Mouse (Mus musculus): Measurements from ENCODE around the gene Sdk2. TPM values are rescaled to one million over a fixed set of nuclear protein-coding genes. Genes with fewer than 3 reads are reported as not detected.
A peak's percentile ranks its signal among the peaks of the same experiment; 100 is the strongest.

Sdk2 gene
- polyA plus RNA-seq, 1 experiment from 2014 or later, result 4.2 TPM

- no peaks in the 10 kb centered on the region; the same call in 1 of the 2 replicates for H3K4me1 ChIP-seq (ENCODE audit: control insufficient read depth, insufficient read depth, low read length)
- no peak overlapping the region for H3K4me3 ChIP-seq (ENCODE audit: low read length)
- H3K9me3 ChIP-seq (ENCODE audit: control insufficient read depth, low read length), result no peaks in the 10 kb centered on the region
- H3K27me3 ChIP-seq (ENCODE audit: control insufficient read depth, insufficient read depth, low read length), result no peaks in the 10 kb centered on the region
- no peak overlapping the region for H3K9ac ChIP-seq (ENCODE audit: low read depth, low read length)
- H3K36me3 ChIP-seq (ENCODE audit: control insufficient read depth, insufficient read depth, low read length), result no peaks in the 10 kb centered on the region
- 89% methylated on average over 8 of the region's 8 CpGs for WGBS
- no peak overlapping the region for H3K27ac ChIP-seq (ENCODE audit: low read depth, low read length)
- ATAC-seq (ENCODE audit: low FRiP score, low TSS enrichment), result no peak
- no peak overlapping the region for H3K4me2 ChIP-seq (replicated peaks; ENCODE audit: low read depth, low read length)
Measured at GRCm38 (mm10) chr11:113991886-113992285, 75.0 kb downstream of the Sdk2 start.

GRCm38 (mm10) chr11:113990466-113990865, 76.4 kb downstream of the Sdk2 start:
- H3K9ac ChIP-seq (ENCODE audit: low read depth, low read length), result no peak overlapping the region
- no peaks in the 10 kb centered on the region for H3K9me3 ChIP-seq (ENCODE audit: control insufficient read depth, low read length)
- peak overlapping the region; percentile 30 for H3K4me2 ChIP-seq (replicated peaks; ENCODE audit: low read depth, low read length)
- no peak overlapping the region for H3K27ac ChIP-seq (ENCODE audit: low read depth, low read length)
- peaks cover 7% of the 10 kb centered on the region; the same call in 1 of the 2 replicates for H3K4me1 ChIP-seq (ENCODE audit: control insufficient read depth, insufficient read depth, low read length)
- WGBS, result 3% methylated on average over 6 of the region's 6 CpGs
- H3K27me3 ChIP-seq (ENCODE audit: control insufficient read depth, insufficient read depth, low read length), result no peaks in the 10 kb centered on the region
- peak; percentile 84 for ATAC-seq (ENCODE audit: low FRiP score, low TSS enrichment)
- no peaks in the 10 kb centered on the region for H3K36me3 ChIP-seq (ENCODE audit: control insufficient read depth, insufficient read depth, low read length)
- peak overlapping the region; percentile 25; the same call in 1 of the 2 replicates for H3K4me3 ChIP-seq (ENCODE audit: low read length)

- 0 out of 2 replicates have a peak overlapping the region, but pooled peaks have one; percentile 30 for H3K4me2 ChIP-seq (replicated peaks; ENCODE audit: low read depth, low read length)
- H3K4me3 ChIP-seq (ENCODE audit: low read length), result peak overlapping the region; percentile 25; the same call in 1 of the 2 replicates
- no peaks in the 10 kb centered on the region for H3K36me3 ChIP-seq (ENCODE audit: control insufficient read depth, insufficient read depth, low read length)
- H3K27ac ChIP-seq (ENCODE audit: low read depth, low read length), result no peak overlapping the region
- H3K27me3 ChIP-seq (ENCODE audit: control insufficient read depth, insufficient read depth, low read length), result no peaks in the 10 kb centered on the region
- peaks cover 7% of the 10 kb centered on the region; the same call in 1 of the 2 replicates for H3K4me1 ChIP-seq (ENCODE audit: control insufficient read depth, insufficient read depth, low read length)
- no peaks in the 10 kb centered on the region for H3K9me3 ChIP-seq (ENCODE audit: control insufficient read depth, low read length)
- peak; percentile 16; the same call in 1 of the 2 replicates for ATAC-seq (ENCODE audit: low FRiP score, low TSS enrichment)
- 41% methylated on average over 4 of the region's 4 CpGs for WGBS
- no peak overlapping the region for H3K9ac ChIP-seq (ENCODE audit: low read depth, low read length)
Measured at GRCm38 (mm10) chr11:113990065-113990464, 76.8 kb downstream of the Sdk2 start.

GRCm38 (mm10) chr11:113985826-113986416, 80.9 kb downstream of the Sdk2 start:
- WGBS, result 14% methylated on average over 5 of the region's 5 CpGs
- H3K4me1 ChIP-seq (ENCODE audit: control insufficient read depth, insufficient read depth, low read length), result peaks cover 10% of the 10 kb centered on the region; the same call in 1 of the 2 replicates
- no peak overlapping the region for H3K4me2 ChIP-seq (replicated peaks; ENCODE audit: low read depth, low read length)

GRCm38 (mm10) chr11:113981732-113982503, 84.9 kb downstream of the Sdk2 start:
- H3K27ac ChIP-seq (ENCODE audit: low read depth, low read length), result no peak overlapping the region
- ATAC-seq (ENCODE audit: low FRiP score, low TSS enrichment), result no peak

More at GRCm38 (mm10) chr11:113985826-113986416, 80.9 kb downstream of the Sdk2 start:
- Histone ChIP-seq H3K27me3 (ENCODE audit: control insufficient read depth, insufficient read depth, low read length) (no peaks in the 10 kb centered on the region), H3K4me3 (ENCODE audit: low read length) (no peak overlapping the region), H3K9ac (ENCODE audit: low read depth, low read length) (no peak overlapping the region), H3K9me3 (ENCODE audit: control insufficient read depth, low read length) (no peaks in the 10 kb centered on the region), H3K27ac (ENCODE audit: low read depth, low read length) (no peak overlapping the region), H3K36me3 (ENCODE audit: control insufficient read depth, insufficient read depth, low read length) (no peaks in the 10 kb centered on the region)
- ATAC-seq (ENCODE audit: low FRiP score, low TSS enrichment), result no peak

GRCm38 (mm10) chr11:113981088-113981487, 85.8 kb downstream of the Sdk2 start:
- Histone ChIP-seq H3K27me3 (ENCODE audit: control insufficient read depth, insufficient read depth, low read length) (no peaks in the 10 kb centered on the region), H3K4me3 (ENCODE audit: low read length) (no peak overlapping the region), H3K4me2 (replicated peaks; ENCODE audit: low read depth, low read length) (no peak overlapping the region), H3K4me1 (ENCODE audit: control insufficient read depth, insufficient read depth, low read length) (peaks cover 7% of the 10 kb centered on the region; the same call in 1 of the 2 replicates), H3K36me3 (ENCODE audit: control insufficient read depth, insufficient read depth, low read length) (no peaks in the 10 kb centered on the region), H3K9ac (ENCODE audit: low read depth, low read length) (no peak overlapping the region), H3K27ac (ENCODE audit: low read depth, low read length) (no peak overlapping the region), H3K9me3 (ENCODE audit: control insufficient read depth, low read length) (no peaks in the 10 kb centered on the region)
- no peak for ATAC-seq (ENCODE audit: low FRiP score, low TSS enrichment)
- 50% methylated on average over 6 of the region's 6 CpGs for WGBS

More at GRCm38 (mm10) chr11:113981732-113982503, 84.9 kb downstream of the Sdk2 start:
- no peak overlapping the region for H3K4me3 ChIP-seq (ENCODE audit: low read length)
- H3K27me3 ChIP-seq (ENCODE audit: control insufficient read depth, insufficient read depth, low read length), result no peaks in the 10 kb centered on the region
- 43% methylated on average over 7 of the region's 7 CpGs for WGBS
- H3K4me2 ChIP-seq (replicated peaks; ENCODE audit: low read depth, low read length), result no peak overlapping the region
- H3K9me3 ChIP-seq (ENCODE audit: control insufficient read depth, low read length), result no peaks in the 10 kb centered on the region
- H3K9ac ChIP-seq (ENCODE audit: low read depth, low read length), result no peak overlapping the region
- peaks cover 10% of the 10 kb centered on the region; the same call in 1 of the 2 replicates for H3K4me1 ChIP-seq (ENCODE audit: control insufficient read depth, insufficient read depth, low read length)
- H3K36me3 ChIP-seq (ENCODE audit: control insufficient read depth, insufficient read depth, low read length), result no peaks in the 10 kb centered on the region

- Histone ChIP-seq H3K4me2 (replicated peaks; ENCODE audit: low read depth, low read length) (no peak overlapping the region), H3K4me1 (ENCODE audit: control insufficient read depth, insufficient read depth, low read length) (peaks cover 3% of the 10 kb centered on the region; the same call in 1 of the 2 replicates), H3K9ac (ENCODE audit: low read depth, low read length) (no peak overlapping the region), H3K4me3 (ENCODE audit: low read length) (no peak overlapping the region), H3K36me3 (ENCODE audit: control insufficient read depth, insufficient read depth, low read length) (no peaks in the 10 kb centered on the region), H3K27me3 (ENCODE audit: control insufficient read depth, insufficient read depth, low read length) (no peaks in the 10 kb centered on the region), H3K27ac (ENCODE audit: low read depth, low read length) (no peak overlapping the region), H3K9me3 (ENCODE audit: control insufficient read depth, low read length) (no peaks in the 10 kb centered on the region)
- ATAC-seq (ENCODE audit: low FRiP score, low TSS enrichment), result no peak
- WGBS, result 97% methylated on average over 12 of the region's 12 CpGs
Measured at GRCm38 (mm10) chr11:113978318-113978717, 88.5 kb downstream of the Sdk2 start.

GRCm38 (mm10) chr11:113975667-113975970, 91.2 kb downstream of the Sdk2 start:
- 62% methylated on average over 3 of the region's 3 CpGs for WGBS
- no peak for ATAC-seq (ENCODE audit: low FRiP score, low TSS enrichment)
- Histone ChIP-seq H3K9me3 (ENCODE audit: control insufficient read depth, low read length) (no peaks in the 10 kb centered on the region; the same call in 1 of the 2 replicates), H3K36me3 (ENCODE audit: control insufficient read depth, insufficient read depth, low read length) (no peaks in the 10 kb centered on the region), H3K4me2 (replicated peaks; ENCODE audit: low read depth, low read length) (no peak overlapping the region), H3K27ac (ENCODE audit: low read depth, low read length) (no peak overlapping the region), H3K27me3 (ENCODE audit: control insufficient read depth, insufficient read depth, low read length) (no peaks in the 10 kb centered on the region), H3K4me1 (ENCODE audit: control insufficient read depth, insufficient read depth, low read length) (no peaks in the 10 kb centered on the region), H3K4me3 (ENCODE audit: low read length) (no peak overlapping the region), H3K9ac (ENCODE audit: low read depth, low read length) (no peak overlapping the region)
